Mouse (Mus musculus) liver, adult 2 months (tissue): ENCODE measurements around the gene Etv5. TPM values are rescaled to one million over a fixed set of nuclear protein-coding genes. Genes with fewer than 3 reads are reported as not detected.
A peak's percentile ranks its signal among the peaks of the same experiment; 100 is the strongest.

Experiments
- DNase-seq: peaks from one replicate; pipeline ENCODE4 v3.0.0-alpha.2; 2011; ENCODE audit warnings: low read depth, low spot score; ENCODE audit errors: extremely low read depth
- H3K27ac ChIP-seq: fragments of 200-500 bp; replicated peaks from 2 replicates; pipeline ENCODE4 v1.5.1; 2012; ENCODE audit warnings: low read depth, mild to moderate bottlenecking, control low read depth, inconsistent platforms, low read length; ENCODE audit not compliant: insufficient read depth
- H3K27me3 ChIP-seq: fragments of 200-500 bp; 2 replicates; pipeline ENCODE4 v1.6.1; 2012; ENCODE audit warnings: mild to moderate bottlenecking, moderate library complexity, low read length, inconsistent platforms; ENCODE audit not compliant: control insufficient read depth, insufficient read depth
- H3K36me3 ChIP-seq: fragments of 200-500 bp; 2 replicates; pipeline ENCODE4 v1.6.1; 2012; ENCODE audit warnings: low read length, inconsistent platforms; ENCODE audit not compliant: control insufficient read depth, insufficient read depth
- H3K4me1 ChIP-seq: fragments of 200-500 bp; 2 replicates; pipeline ENCODE4 v1.6.1; 2011; ENCODE audit warnings: low read length; ENCODE audit not compliant: control insufficient read depth, insufficient read depth
- H3K4me3 ChIP-seq: fragments of 200-500 bp; 2 replicates; pipeline ENCODE4 v1.5.1; 2011; ENCODE audit warnings: low read depth, mild to moderate bottlenecking, control low read depth, low read length, moderate library complexity; ENCODE audit not compliant: insufficient read depth
- H3K79me2 ChIP-seq: fragments of 200-500 bp; 2 replicates; pipeline ENCODE4 v1.6.1; 2012; ENCODE audit warnings: inconsistent platforms, mild to moderate bottlenecking, low read length, moderate library complexity; ENCODE audit not compliant: control insufficient read depth, insufficient read depth
- H3K9ac ChIP-seq: fragments of 200-500 bp; 2 replicates; pipeline ENCODE4 v1.6.1; 2012; ENCODE audit warnings: low read depth, mild to moderate bottlenecking, control low read depth, inconsistent platforms, low read length
- CTCF ChIP-seq: fragments of 200-500 bp; IDR thresholded peaks from 2 replicates; pipeline ENCODE4 v1.5.1; 2011; ENCODE audit warnings: low read depth, low read length, control low read depth
- POLR2A ChIP-seq: fragments of 200-500 bp; IDR thresholded peaks from 2 replicates; pipeline ENCODE4 v1.6.1; 2011; ENCODE audit warnings: low read length, control low read depth; ENCODE audit not compliant: insufficient read depth; ENCODE audit errors: extremely low read depth
- WGBS: fragments of 180-500 bp; shearing (Covaris S2); methylation state at CpG from one replicate; pipeline ENCODE4 v1.1.7; 2018; 5-methylcytosine and 5-hydroxymethylcytosine counted together
- polyA plus RNA-seq: library from polyadenylated mRNA; depleted of rRNA; stranded (reverse); fragments of >200 nt; gene quantifications from 2 replicates; pipeline ENCODE4 v1.2.3, GENCODE M21; 2012
- total RNA-seq: library from RNA; depleted of rRNA; stranded (reverse); fragments of >200 nt; gene quantifications from 2 replicates; pipeline ENCODE4 v1.2.3, GENCODE M21; 2014

The Etv5 gene
- total and polyA plus RNA-seq, 2 experiments, result 2.4 to 3.0 TPM

DNA sequence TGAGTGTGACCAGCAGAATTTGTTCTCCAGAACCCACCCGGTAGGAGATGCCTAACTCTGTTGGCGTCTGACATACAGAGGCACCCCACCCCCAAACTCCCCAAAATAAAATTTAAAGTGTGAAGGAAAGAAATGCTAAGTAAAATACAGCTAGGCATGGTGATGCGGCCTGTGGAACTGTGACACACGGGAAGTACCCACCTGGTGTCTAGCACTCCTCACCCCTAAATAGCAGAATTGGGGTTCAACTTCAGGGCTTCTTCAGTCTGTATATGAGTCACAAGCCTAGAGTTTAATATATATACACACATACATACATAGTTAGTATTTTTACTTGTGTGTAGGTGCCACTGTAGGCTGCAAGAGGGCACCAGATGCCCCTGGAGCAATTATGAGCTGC, 32.8 kb downstream of the Etv5 start:
- WGBS, result 97% methylated on average over 4 of the region's 4 CpGs
- Histone ChIP-seq H3K9ac (no peak overlapping the region), H3K4me1 (peaks cover 1% of the 10 kb centered on the region), H3K27ac (no peak overlapping the region), H3K36me3 (peaks cover 2% of the 10 kb centered on the region; the same call in 1 of the 2 replicates), H3K79me2 (no peaks in the 10 kb centered on the region), H3K27me3 (no peaks in the 10 kb centered on the region), H3K4me3 (no peak overlapping the region)
- no peak for DNase-seq
- TF ChIP-seq POLR2A (no peak), CTCF (no peak)

DNA sequence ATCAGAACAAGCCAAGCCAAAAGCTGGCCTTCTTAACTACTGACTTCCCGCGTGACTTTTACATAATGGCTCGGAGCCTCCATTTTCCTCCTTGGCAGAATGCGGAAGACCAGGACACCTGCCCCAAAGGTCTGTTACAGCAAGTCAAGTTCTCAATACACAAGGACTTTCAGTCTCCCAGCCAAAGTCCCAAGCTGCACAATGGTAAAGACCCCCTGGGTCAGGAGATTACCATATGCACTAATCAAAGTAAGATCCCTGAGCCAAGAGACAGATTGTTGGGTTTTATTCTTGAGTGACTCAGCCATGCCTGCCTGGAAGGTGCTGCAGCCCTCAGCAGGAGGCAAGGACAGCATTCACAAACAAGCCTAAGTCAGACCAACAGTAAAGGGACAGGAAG, 33.5 kb downstream of the Etv5 start:
- WGBS, result 85% methylated on average over 4 of the region's 4 CpGs
- Histone ChIP-seq H3K4me1 (peaks cover 1% of the 10 kb centered on the region), H3K27me3 (no peaks in the 10 kb centered on the region), H3K27ac (no peak overlapping the region), H3K9ac (no peak overlapping the region), H3K4me3 (no peak overlapping the region), H3K79me2 (no peaks in the 10 kb centered on the region), H3K36me3 (peaks cover 3% of the 10 kb centered on the region; the same call in 1 of the 2 replicates)
- no peak for DNase-seq
- TF ChIP-seq CTCF, result no peak
- TF ChIP-seq POLR2A, result no peak

- H3K4me1 ChIP-seq, result peaks cover 1% of the 10 kb centered on the region
- 81% methylated on average over 10 of the region's 10 CpGs for WGBS
- no peak overlapping the region for H3K9ac ChIP-seq
- no peak overlapping the region for H3K4me3 ChIP-seq
- peaks cover 4% of the 10 kb centered on the region; the same call in 1 of the 2 replicates for H3K36me3 ChIP-seq
- H3K27ac ChIP-seq, result no peak overlapping the region
- TF ChIP-seq POLR2A, result no peak
- TF ChIP-seq CTCF, result no peak
- H3K27me3 ChIP-seq, result no peaks in the 10 kb centered on the region
- DNase-seq, result peak; percentile 8
- H3K79me2 ChIP-seq, result no peaks in the 10 kb centered on the region
These were observed 34.0 kb downstream of the Etv5 start for GRCm38 (mm10) chr16:22405492-22405891.

DNA sequence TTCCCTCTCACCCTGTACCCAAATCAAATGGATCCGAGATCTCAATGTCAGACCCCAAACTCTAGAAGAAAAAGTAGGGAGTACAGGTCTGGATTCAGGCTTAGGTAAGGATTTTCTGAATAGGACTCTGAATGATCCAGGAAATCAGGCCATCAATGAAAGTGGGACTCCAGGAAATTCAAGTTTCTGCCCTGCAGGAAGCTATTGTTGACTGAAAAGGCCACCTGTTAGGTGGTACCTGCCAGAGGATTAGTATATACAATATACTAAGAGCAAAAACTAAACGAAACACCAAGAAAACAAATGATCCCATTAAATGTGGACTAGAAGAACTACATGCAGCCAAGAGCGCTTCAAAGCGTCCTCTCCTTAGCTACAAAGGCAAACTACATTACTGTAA, 35.8 kb downstream of the Etv5 start:
- Histone ChIP-seq H3K79me2 (no peaks in the 10 kb centered on the region), H3K27ac (no peak overlapping the region), H3K4me3 (no peak overlapping the region), H3K9ac (no peak overlapping the region), H3K36me3 (peaks cover 6% of the 10 kb centered on the region; the same call in 1 of the 2 replicates), H3K27me3 (no peaks in the 10 kb centered on the region), H3K4me1 (peaks cover 1% of the 10 kb centered on the region)
- TF ChIP-seq CTCF (no peak), POLR2A (no peak)
- 97% methylated on average over 4 of the region's 4 CpGs for WGBS
- DNase-seq, result no peak

DNA sequence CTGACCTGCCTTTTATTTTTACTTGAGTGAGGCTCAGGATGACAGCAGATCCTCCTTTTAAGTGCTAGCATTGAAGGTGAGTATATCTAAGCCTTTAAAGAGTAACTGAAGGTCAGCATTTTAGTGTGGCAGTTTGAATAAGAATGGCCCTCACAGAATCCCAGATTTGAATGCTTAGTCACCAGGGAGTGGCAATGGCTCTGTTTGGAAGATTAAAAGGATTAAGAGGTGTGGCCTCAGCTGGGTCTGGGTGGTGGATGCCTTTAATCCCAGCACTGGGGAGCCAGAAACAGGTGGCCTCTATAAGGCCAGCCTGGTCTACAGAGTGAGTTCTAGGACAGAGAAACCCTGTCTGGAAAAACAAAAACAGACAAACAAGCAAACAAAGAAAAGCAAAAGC, 36.9 kb downstream of the Etv5 start:
- Histone ChIP-seq H3K79me2 (no peaks in the 10 kb centered on the region), H3K9ac (no peak overlapping the region), H3K36me3 (peaks cover 6% of the 10 kb centered on the region; the same call in 1 of the 2 replicates), H3K27me3 (no peaks in the 10 kb centered on the region), H3K4me1 (peaks cover 1% of the 10 kb centered on the region), H3K27ac (no peak overlapping the region), H3K4me3 (no peak overlapping the region)
- TF ChIP-seq POLR2A (no peak), CTCF (no peak)
- DNase-seq, result no peak

- Histone ChIP-seq H3K27ac (no peak overlapping the region), H3K27me3 (no peaks in the 10 kb centered on the region), H3K79me2 (no peaks in the 10 kb centered on the region), H3K36me3 (peaks cover 6% of the 10 kb centered on the region; the same call in 1 of the 2 replicates), H3K9ac (no peak overlapping the region), H3K4me3 (no peak overlapping the region), H3K4me1 (peaks cover 1% of the 10 kb centered on the region; the same call in 1 of the 2 replicates)
- no peak for DNase-seq
- no peak for TF ChIP-seq CTCF
- no peak for TF ChIP-seq POLR2A
- 95% methylated on average over 6 of the region's 6 CpGs for WGBS
These were observed 39.3 kb downstream of the Etv5 start for GRCm38 (mm10) chr16:22400226-22400625.
